ENCODE assay signal across 9 mouse cellular contexts in the genomic region with DNA sequence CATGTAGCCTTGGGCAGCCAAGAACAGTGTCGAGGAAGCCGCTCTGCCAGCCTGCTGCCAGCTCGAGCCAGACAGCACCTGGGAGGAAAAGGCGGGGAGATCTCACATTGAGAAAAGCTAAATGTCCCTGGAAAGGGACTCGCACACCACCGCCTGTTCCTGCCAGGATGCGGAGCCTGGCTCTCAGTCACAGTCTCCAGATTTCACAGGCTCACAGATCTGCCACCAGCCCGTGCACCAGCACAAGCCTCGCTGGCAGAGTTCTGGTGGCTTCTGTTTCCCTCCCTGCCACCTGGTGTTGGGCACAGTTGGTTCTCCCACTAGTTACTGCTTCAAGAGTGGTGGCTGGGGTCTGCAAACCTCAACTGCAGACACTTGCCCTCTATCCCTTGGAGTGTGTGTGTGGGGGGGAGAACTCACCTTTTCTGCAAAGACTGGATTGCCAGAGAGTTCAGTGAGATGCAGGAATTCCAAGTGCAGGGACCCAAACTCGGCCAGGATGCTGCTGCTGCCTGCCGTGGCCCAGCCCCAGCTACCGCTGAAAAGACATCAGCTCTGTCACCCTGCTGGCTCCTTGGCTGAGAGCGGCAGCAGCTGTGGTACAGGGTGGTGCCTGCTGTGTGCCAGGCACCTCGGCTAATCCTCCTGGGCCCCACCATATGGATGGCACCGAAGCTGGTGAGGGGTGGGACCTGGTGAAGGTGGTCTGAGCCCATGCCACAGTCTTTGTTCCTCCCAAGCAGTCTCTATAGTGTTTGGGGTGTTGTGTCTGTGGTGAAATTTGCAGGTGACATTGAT. TPM values are rescaled to one million over a fixed set of nuclear protein-coding genes. Genes with fewer than 3 reads are reported as not detected.
DNase-seq lines count a peak whose midpoint lies in the region; ATAC-seq and TF ChIP-seq lines count a peak whose summit lies in the region.
"Had no signal": no experiment of that assay in that cellular context is flagged by ENCODE, and none has a peak within 500 bp of the region (broad histone marks: within the 10 kb centered on the region; RNA-seq: fewer than 3 reads in every experiment).

No protein-coding gene starts in this region.

- ATAC-seq in hindbrain, postnatal 0 days: peak; percentile 22; the same call in 1 of the 2 replicates
- ATAC-seq in midbrain, embryonic 15.5 days (replicated peaks): no peak
- ATAC-seq in activated CD4-positive, CD25-positive, alpha-beta regulatory T cell, adult 4 months: no peak
- no peak for ATAC-seq in intestine, postnatal 0 days
- ATAC-seq: Patski had no signal

- peak; percentile 88 for DNase-seq in cerebellum, adult 11-12 months
- peak; percentile 90 for DNase-seq in cerebellum, adult 9-11 months
- peak; percentile 68 for DNase-seq in hindbrain, postnatal 0 days (ENCODE audit: low spot score)
- no peak for DNase-seq in lung, adult 2 months
- DNase-seq in c-Kit-positive CD71-positive TER-119-positive erythroid progenitor cells, embryonic 14.5 days (ENCODE audit: low spot score): no peak

- H3K27ac ChIP-seq in hindbrain, postnatal 0 days: peak overlapping the region; percentile 65; the same call in 1 of the 2 replicates
- 0 out of 2 replicates have a peak overlapping the region, but pooled peaks have one; percentile 26 for H3K27ac ChIP-seq in midbrain, embryonic 15.5 days
- no peak overlapping the region for H3K27ac ChIP-seq in intestine, postnatal 0 days (ENCODE audit: low read depth, low read length)

- H3K9ac ChIP-seq in hindbrain, postnatal 0 days (replicated peaks; ENCODE audit: low read length): no peak overlapping the region
- H3K9ac ChIP-seq in midbrain, embryonic 15.5 days: no peak overlapping the region
- H3K9ac ChIP-seq in intestine, postnatal 0 days (ENCODE audit: low read depth, low read length): no peak overlapping the region

- no peak overlapping the region for H3K4me2 ChIP-seq in hindbrain, postnatal 0 days (ENCODE audit: low read depth, low read length)
- H3K4me2 ChIP-seq in midbrain, embryonic 15.5 days: no peak overlapping the region
- no peak overlapping the region for H3K4me2 ChIP-seq in intestine, postnatal 0 days (replicated peaks; ENCODE audit: low read depth)

- no peaks in the 10 kb centered on the region for H3K36me3 ChIP-seq in hindbrain, postnatal 0 days (ENCODE audit: insufficient read depth, low read length)
- no peaks in the 10 kb centered on the region for H3K36me3 ChIP-seq in midbrain, embryonic 15.5 days (replicated peaks)
- no peaks in the 10 kb centered on the region for H3K36me3 ChIP-seq in intestine, postnatal 0 days (ENCODE audit: control insufficient read depth, insufficient read depth)

- no peaks in the 10 kb centered on the region for H3K9me3 ChIP-seq in hindbrain, postnatal 0 days (ENCODE audit: low read length)
- H3K9me3 ChIP-seq in midbrain, embryonic 15.5 days: no peaks in the 10 kb centered on the region
- H3K9me3 ChIP-seq in intestine, postnatal 0 days (ENCODE audit: control insufficient read depth): no peaks in the 10 kb centered on the region

- TF ChIP-seq POLR2A in lung, adult 2 months (IDR thresholded peaks at IDR 0.05; ENCODE audit: borderline replicate concordance, extremely low read depth, low read depth, low read length): no peak

- TF ChIP-seq CTCF in hindbrain, postnatal 0 days (IDR thresholded peaks at IDR 0.05; ENCODE audit: low read depth): no peak; the same call in 1 of the 2 replicates
- no peak for TF ChIP-seq CTCF in lung, adult 2 months (IDR thresholded peaks at IDR 0.05; ENCODE audit: insufficient read depth, low read length)
- no peak for TF ChIP-seq CTCF in intestine, postnatal 0 days (IDR thresholded peaks at IDR 0.05; ENCODE audit: low read depth)

- H3K4me3 ChIP-seq in hindbrain, postnatal 0 days (ENCODE audit: low read length): no peak overlapping the region
- no peak overlapping the region for H3K4me3 ChIP-seq in midbrain, embryonic 15.5 days
- no peak overlapping the region for H3K4me3 ChIP-seq in lung, adult 2 months (replicated peaks; ENCODE audit: extremely low read depth, low read depth, low read length)
- H3K4me3 ChIP-seq in intestine, postnatal 0 days (ENCODE audit: low read depth, low read length): no peak overlapping the region

- 0 out of 2 replicates have a peak, but pooled peaks cover 12% of the 10 kb centered on the region for H3K4me1 ChIP-seq in hindbrain, postnatal 0 days (ENCODE audit: insufficient read depth, low read length)
- peaks cover 24% of the 10 kb centered on the region for H3K4me1 ChIP-seq in midbrain, embryonic 15.5 days
- H3K4me1 ChIP-seq in lung, adult 2 months (ENCODE audit: control insufficient read depth, insufficient read depth, low read length): no peaks in the 10 kb centered on the region
- no peaks in the 10 kb centered on the region for H3K4me1 ChIP-seq in intestine, postnatal 0 days (replicated peaks; ENCODE audit: control insufficient read depth, insufficient read depth, low read length)

- no peaks in the 10 kb centered on the region for H3K27me3 ChIP-seq in hindbrain, postnatal 0 days (ENCODE audit: insufficient read depth, low read length)
- H3K27me3 ChIP-seq in midbrain, embryonic 15.5 days (replicated peaks): no peaks in the 10 kb centered on the region
- H3K27me3 ChIP-seq in intestine, postnatal 0 days (replicated peaks; ENCODE audit: control insufficient read depth, insufficient read depth, low read length): no peaks in the 10 kb centered on the region
- H3K27me3 ChIP-seq: Patski had no signal

- WGBS in hindbrain, postnatal 0 days: 54% methylated on average over 15 of the region's 15 CpGs
- 71% methylated on average over 15 of the region's 15 CpGs for WGBS in midbrain, embryonic 15.5 days
- WGBS in lung, adult 2 months: 85% methylated on average over 15 of the region's 15 CpGs
- WGBS in intestine, postnatal 0 days: 86% methylated on average over 15 of the region's 15 CpGs

RNA-seq across cellular contexts. Expression of a gene that starts 28.6 kb away (rescaled TPM):
- 30.4 and 32.7 TPM in 2 replicates for total RNA-seq in hindbrain, postnatal 0 days (2014; rRNA removed)
- 10.0 and 11.3 TPM in 2 replicates for polyA plus RNA-seq in hindbrain, postnatal 0 days (2015; fragmentation: Nextera tagmentation; extraction: Ambion mirVana)
- 28.3 and 35.6 TPM in 2 replicates for polyA plus RNA-seq in midbrain, embryonic 15.5 days (2015; fragmentation: Nextera tagmentation; extraction: Ambion mirVana)
- under 1 TPM in 1 of 2 experiments, not detected in 1; 0.48 TPM for polyA plus RNA-seq in activated CD4-positive, CD25-positive, alpha-beta regulatory T cell, adult 4 months (2017; shearing (Covaris generic))
- 36.2 and 42.2 TPM in 2 replicates for polyA plus RNA-seq in lung, adult 2 months (2012; rRNA removed)
- polyA plus RNA-seq in intestine, postnatal 0 days (2015; fragmentation: Nextera tagmentation; extraction: Ambion mirVana): 5.7 and 6.8 TPM in 2 replicates

RNA-seq across cellular contexts. Expression of a gene that starts 45.4 kb away (rescaled TPM):
- 133 and 146 TPM in 2 replicates for total RNA-seq in hindbrain, postnatal 0 days (2014; rRNA removed)
- polyA plus RNA-seq in hindbrain, postnatal 0 days (2015; fragmentation: Nextera tagmentation; extraction: Ambion mirVana): 177 and 182 TPM in 2 replicates
- 164 and 173 TPM in 2 replicates for polyA plus RNA-seq in midbrain, embryonic 15.5 days (2015; fragmentation: Nextera tagmentation; extraction: Ambion mirVana)
- 10 to 100 TPM; 86.0 to 87.7 TPM for polyA plus RNA-seq in activated CD4-positive, CD25-positive, alpha-beta regulatory T cell, adult 4 months (2017; shearing (Covaris generic))
- polyA plus RNA-seq in lung, adult 2 months (2012; rRNA removed): 115 and 169 TPM in 2 replicates
- 84.5 and 88.1 TPM in 2 replicates for polyA plus RNA-seq in intestine, postnatal 0 days (2015; fragmentation: Nextera tagmentation; extraction: Ambion mirVana)

Comparison
In these comparisons a context has a peak if more than half of its experiments do, and no peak if none do; other contexts are left out.
1. DNase-seq: peak in cerebellum, adult 11-12 months (single experiment), cerebellum, adult 9-11 months (single experiment) and hindbrain, postnatal 0 days (single experiment); none in lung, adult 2 months (single experiment) and c-Kit-positive CD71-positive TER-119-positive erythroid progenitor cells, embryonic 14.5 days (single experiment).